Mouse (Mus musculus) midbrain, embryonic 14.5 days (tissue): Measurements from ENCODE around the gene Acvr2a. TPM values are rescaled to one million over a fixed set of nuclear protein-coding genes. Genes with fewer than 3 reads are reported as not detected.

Experiments
- ATAC-seq: fragments of 200-750 bp; cut with Nextera tagmentation; 2 replicates; pipeline ENCODE4 v1.8.0; 2017; ENCODE audit warnings: moderate number of reproducible peaks, moderate library complexity; ENCODE audit not compliant: low FRiP score, low TSS enrichment
- DNase-seq: peaks from one replicate; pipeline ENCODE4 v3.0.0-alpha.2; 2015
- H3K27ac ChIP-seq: fragments of 300-500 bp; sonication (generic); replicated peaks from 2 replicates; pipeline ENCODE4 v1.5.1; 2014; ENCODE audit warnings: mild to moderate bottlenecking, low read depth, low read length, moderate library complexity
- H3K27me3 ChIP-seq: fragments of 300-500 bp; sonication (generic); 2 replicates; pipeline ENCODE4 v1.6.1; 2014; ENCODE audit warnings: low read length, control low read depth, mixed read lengths; ENCODE audit not compliant: control insufficient read depth, insufficient read depth
- H3K36me3 ChIP-seq: fragments of 300-500 bp; sonication (generic); 2 replicates; pipeline ENCODE4 v1.6.1; 2014; ENCODE audit warnings: low read length, control low read depth; ENCODE audit not compliant: control insufficient read depth, insufficient read depth
- H3K4me1 ChIP-seq: fragments of 300-500 bp; sonication (generic); 2 replicates; pipeline ENCODE4 v1.6.1; 2014; ENCODE audit warnings: mild to moderate bottlenecking, antibody characterized with exemption, low read length, control low read depth; ENCODE audit not compliant: control insufficient read depth, insufficient read depth
- H3K4me2 ChIP-seq: fragments of 300-500 bp; sonication (generic); 2 replicates; pipeline ENCODE4 v1.6.1; 2014; ENCODE audit warnings: mild to moderate bottlenecking, low read length, moderate library complexity
- H3K4me3 ChIP-seq: fragments of 300-500 bp; sonication (generic); replicated peaks from 2 replicates; pipeline ENCODE4 v1.5.1; 2014; ENCODE audit warnings: low read depth, low read length
- H3K9ac ChIP-seq: fragments of 300-500 bp; sonication (generic); replicated peaks from 2 replicates; pipeline ENCODE4 v1.6.1; 2014; ENCODE audit warnings: mild to moderate bottlenecking, low read length, moderate library complexity
- H3K9me3 ChIP-seq: fragments of 300-500 bp; sonication (generic); 2 replicates; pipeline ENCODE4 v1.6.1; 2016; ENCODE audit warnings: low read length, control low read depth, mixed read lengths; ENCODE audit not compliant: control insufficient read depth
- WGBS: fragments of 180-500 bp; shearing (Covaris S2); extraction: QIAGEN DNeasy Blood & Tissue Kit; methylation state at CpG from one replicate; pipeline ENCODE4 v1.1.7; 2014; 5-methylcytosine and 5-hydroxymethylcytosine counted together
- polyA plus RNA-seq: library from polyadenylated mRNA; unstranded; fragments of >200 nt; fragmentation: Nextera tagmentation; extraction: Ambion mirVana; gene quantifications from 2 replicates; pipeline ENCODE4 v1.2.1, GENCODE M21; 2014

The Acvr2a gene
- polyA plus RNA-seq: 45.7 and 69.7 TPM in 2 replicates

DNA sequence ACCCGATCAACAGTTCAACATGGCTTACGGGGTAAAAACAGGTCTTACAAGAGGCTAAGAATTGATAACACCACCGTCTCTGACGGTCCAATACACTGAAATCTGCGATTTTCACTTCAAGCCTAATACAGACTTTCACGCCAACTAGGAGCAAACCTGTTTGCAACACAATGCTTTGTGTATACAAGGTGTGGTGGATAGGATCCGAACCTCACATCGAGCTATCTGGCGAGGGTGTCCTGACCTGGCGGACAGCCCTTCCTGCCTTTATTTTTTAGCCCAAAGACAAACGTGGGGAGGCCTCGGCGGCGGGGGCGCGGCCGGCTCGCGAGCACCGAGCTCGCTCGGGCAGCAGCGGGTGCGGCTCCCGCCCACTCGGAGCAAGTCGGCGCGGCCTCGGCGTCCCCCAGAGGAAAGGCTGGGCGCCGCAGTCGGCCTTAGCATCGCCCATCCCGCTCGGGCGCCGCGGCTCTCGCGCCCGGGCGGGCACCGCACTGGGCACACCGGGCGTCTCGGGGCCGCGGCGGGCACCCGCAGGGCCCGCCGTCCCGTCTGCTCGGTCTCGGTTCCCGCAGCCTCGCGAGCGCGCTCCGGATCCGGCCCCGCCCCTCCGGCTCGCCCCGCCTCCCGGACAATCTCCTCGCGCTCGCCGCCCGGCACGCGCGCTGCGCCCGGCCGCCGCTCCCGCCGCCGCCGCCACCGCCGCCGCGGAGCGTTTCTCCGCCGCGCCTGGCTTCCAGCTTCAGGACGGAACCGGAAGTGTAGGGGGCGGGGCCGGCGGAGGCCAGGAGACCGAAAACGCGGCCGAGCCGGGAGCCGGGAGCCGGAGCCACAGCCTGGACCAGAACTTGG is at the start of gene Acvr2a:
Acvr2a (plus strand) TSS at position 739 of the 852 bp plus-strand sequence.
- no peaks in the 10 kb centered on the region for H3K36me3 ChIP-seq
- H3K9ac ChIP-seq: peak within 1 kb of the TSS; percentile 87
- no peaks in the 10 kb centered on the region for H3K9me3 ChIP-seq
- ATAC-seq: peak; percentile 93
- H3K4me1 ChIP-seq: peaks cover 25% of the 10 kb centered on the region
- H3K27ac ChIP-seq: peak within 1 kb of the TSS; percentile 98
- under 1% methylated on average over 103 of the region's 105 CpGs for WGBS
- H3K4me2 ChIP-seq: peak within 1 kb of the TSS; percentile 72
- H3K27me3 ChIP-seq: no peaks in the 10 kb centered on the region
- H3K4me3 ChIP-seq: peak within 1 kb of the TSS; percentile 86
- peak; percentile 97 for DNase-seq

DNA sequence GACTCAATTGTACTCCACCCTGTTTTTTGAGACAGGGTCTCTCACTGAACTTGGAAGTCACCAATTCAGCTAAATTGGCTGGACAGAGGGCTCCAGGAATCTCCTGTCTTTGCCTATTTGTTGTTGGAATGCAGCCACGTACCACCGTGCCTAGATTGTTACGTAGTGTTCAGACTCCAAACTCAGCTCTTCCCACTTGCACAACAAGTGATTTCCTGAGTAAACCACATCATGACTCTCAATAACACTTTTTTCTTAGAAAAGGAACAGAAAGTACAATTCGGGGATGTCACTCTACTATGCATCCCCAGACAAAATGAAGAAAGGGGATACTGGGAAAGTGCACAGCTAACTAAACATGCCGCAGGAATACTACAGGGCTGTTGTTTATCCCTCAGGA is 47.4 kb upstream of the Acvr2a start:
- no peaks in the 10 kb centered on the region for H3K9me3 ChIP-seq
- ATAC-seq (no peak), DNase-seq (no peak)
- no peak overlapping the region for H3K4me2 ChIP-seq
- no peaks in the 10 kb centered on the region for H3K4me1 ChIP-seq
- 94% methylated on average over 5 of the region's 5 CpGs for WGBS
- H3K4me3 ChIP-seq: no peak overlapping the region
- H3K36me3 ChIP-seq: no peaks in the 10 kb centered on the region
- H3K9ac ChIP-seq: no peak overlapping the region
- H3K27ac ChIP-seq: no peak overlapping the region
- H3K27me3 ChIP-seq: no peaks in the 10 kb centered on the region

DNA sequence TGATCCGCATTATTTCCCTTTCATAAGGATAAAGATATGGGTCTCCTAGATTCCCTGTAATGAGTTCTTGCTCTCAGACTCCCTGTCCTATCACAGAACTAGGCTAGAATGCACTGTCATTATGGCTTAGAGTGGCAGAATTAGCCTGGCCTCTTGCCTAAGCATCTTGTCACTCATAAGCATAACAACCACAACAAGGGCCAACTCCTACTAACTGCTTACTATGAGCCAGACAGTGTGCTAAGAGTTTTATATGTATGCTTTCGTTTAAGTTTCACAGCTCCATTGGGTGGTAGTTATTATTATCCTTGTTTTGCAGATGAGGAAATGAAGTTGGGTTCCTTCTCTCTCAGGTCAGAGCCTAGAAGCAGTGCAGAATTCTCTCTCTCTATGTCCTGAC is 46.1 kb upstream of the Acvr2a start:
- no peak for ATAC-seq
- WGBS: 94% methylated on average over 2 of the region's 2 CpGs
- no peak for DNase-seq
- H3K9me3 ChIP-seq: no peaks in the 10 kb centered on the region
- no peaks in the 10 kb centered on the region for H3K4me1 ChIP-seq
- H3K4me2 ChIP-seq: no peak overlapping the region
- no peaks in the 10 kb centered on the region for H3K27me3 ChIP-seq
- H3K27ac ChIP-seq: no peak overlapping the region
- H3K4me3 ChIP-seq: no peak overlapping the region
- H3K9ac ChIP-seq: no peak overlapping the region
- no peaks in the 10 kb centered on the region for H3K36me3 ChIP-seq

DNA sequence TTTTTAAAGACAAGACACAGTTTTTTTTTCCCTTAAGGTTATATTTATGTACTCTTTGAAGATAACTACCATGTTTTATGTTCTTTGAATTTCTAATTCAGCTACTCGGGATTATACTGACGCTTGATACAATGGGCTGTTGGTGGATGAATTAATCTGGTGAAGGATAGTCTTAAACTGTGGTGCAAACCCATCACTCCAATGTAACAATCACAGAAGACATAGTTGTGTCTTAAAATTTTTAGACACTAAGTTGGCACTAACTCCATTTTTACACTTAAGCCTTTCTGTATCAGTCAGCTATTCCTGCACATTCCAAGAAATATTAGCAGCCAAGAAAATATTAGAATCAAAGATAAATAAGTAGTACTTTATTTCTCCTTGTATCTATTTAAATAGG is 45.7 kb upstream of the Acvr2a start:
- ATAC-seq (no peak), DNase-seq (no peak)
- H3K36me3 ChIP-seq: no peaks in the 10 kb centered on the region
- no peaks in the 10 kb centered on the region for H3K27me3 ChIP-seq
- H3K4me3 ChIP-seq: no peak overlapping the region
- 62% methylated on average over 2 of the region's 2 CpGs for WGBS
- H3K4me2 ChIP-seq: no peak overlapping the region
- H3K9ac ChIP-seq: no peak overlapping the region
- H3K27ac ChIP-seq: no peak overlapping the region
- no peaks in the 10 kb centered on the region for H3K9me3 ChIP-seq
- no peaks in the 10 kb centered on the region for H3K4me1 ChIP-seq

DNA sequence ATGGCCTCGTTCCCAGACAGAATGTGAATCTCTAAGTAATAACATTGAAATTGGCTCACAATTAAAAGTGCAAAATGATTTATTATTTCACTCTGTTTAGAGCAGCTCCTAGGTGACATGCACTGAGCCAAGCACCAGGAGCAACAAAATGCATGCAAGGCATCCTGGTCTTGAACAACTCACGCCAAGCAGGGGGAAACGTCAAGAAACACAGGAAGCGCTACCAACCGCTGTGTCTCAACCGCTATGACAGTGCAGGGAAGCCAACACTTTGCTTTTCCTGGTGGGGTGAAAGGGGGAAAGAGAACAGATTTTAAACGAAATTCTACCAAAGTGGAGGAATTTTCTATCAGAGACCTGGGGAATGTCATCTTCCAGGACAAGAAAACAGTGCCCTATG is 43.8 kb upstream of the Acvr2a start:
- Histone ChIP-seq H3K27ac (no peak overlapping the region), H3K9me3 (no peaks in the 10 kb centered on the region), H3K4me1 (no peaks in the 10 kb centered on the region), H3K36me3 (no peaks in the 10 kb centered on the region), H3K27me3 (no peaks in the 10 kb centered on the region), H3K9ac (no peak overlapping the region), H3K4me3 (no peak overlapping the region), H3K4me2 (no peak overlapping the region)
- no peak for ATAC-seq
- DNase-seq: no peak
- 86% methylated on average over 7 of the region's 7 CpGs for WGBS

DNA sequence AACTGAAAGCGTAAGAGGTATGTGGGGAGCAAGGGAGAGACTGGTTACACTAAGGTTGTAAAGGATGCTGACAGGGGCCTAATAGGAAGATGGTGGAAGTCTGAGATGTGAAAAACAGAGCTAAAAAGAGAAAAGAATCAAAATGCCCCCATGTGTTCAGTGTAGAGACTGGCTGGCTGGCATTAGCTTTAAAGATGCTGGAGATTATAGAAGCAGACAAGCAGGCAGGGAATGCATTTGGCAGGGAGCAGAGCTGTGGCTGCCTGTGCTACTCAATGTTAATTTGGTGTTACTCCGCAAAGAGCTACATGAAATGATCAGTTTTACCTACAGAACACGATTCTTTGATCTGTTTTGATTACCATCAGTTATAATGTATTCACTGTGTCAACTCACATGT is 43.3 kb upstream of the Acvr2a start:
- H3K9me3 ChIP-seq: no peaks in the 10 kb centered on the region
- H3K27me3 ChIP-seq: no peaks in the 10 kb centered on the region
- DNase-seq: peak; percentile 8
- no peaks in the 10 kb centered on the region for H3K36me3 ChIP-seq
- no peaks in the 10 kb centered on the region for H3K4me1 ChIP-seq
- H3K4me2 ChIP-seq: no peak overlapping the region
- H3K9ac ChIP-seq: no peak overlapping the region
- WGBS: 81% methylated on average over 3 of the region's 3 CpGs
- ATAC-seq: no peak
- no peak overlapping the region for H3K27ac ChIP-seq
- no peak overlapping the region for H3K4me3 ChIP-seq

DNA sequence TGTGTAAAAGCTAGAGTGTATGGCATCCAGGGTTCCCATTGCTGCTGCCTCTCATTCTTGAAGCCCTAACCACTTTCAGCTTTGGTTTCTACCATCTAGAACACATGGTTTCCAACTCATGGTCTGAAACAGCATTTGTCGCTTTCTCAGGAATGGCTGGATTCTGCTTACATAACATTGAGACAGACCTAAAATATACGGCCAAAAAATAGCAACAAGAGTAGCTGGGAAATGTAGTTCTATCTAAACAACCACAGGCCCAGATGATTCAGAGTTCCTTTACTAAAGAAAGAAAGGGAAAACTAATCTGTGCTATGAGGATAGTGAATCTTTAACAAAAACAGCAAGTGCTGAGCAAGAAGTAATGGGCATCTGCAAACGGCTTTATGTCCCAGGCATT is 38.6 kb upstream of the Acvr2a start:
- ATAC-seq: no peak
- 96% methylated on average over 3 of the region's 3 CpGs for WGBS

DNA sequence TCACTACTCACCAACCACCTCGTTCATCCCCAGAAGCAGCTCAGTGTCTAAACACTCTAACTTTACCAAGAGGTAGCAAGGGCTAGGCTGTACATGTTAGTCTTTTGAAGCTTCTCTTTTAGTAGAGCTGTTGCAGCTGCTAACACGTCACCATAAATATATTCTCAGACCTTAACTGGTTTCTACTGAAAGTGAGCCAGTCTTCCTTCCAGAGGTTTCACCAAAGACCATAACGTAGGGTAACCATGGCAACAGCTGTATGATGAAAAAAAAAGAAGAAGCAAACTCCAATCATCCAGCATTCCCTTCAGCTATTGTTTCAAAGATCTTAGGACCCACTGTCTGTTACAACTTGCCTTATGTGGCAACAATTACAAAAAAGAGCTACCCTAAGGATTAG is 25.0 kb upstream of the Acvr2a start:
- Histone ChIP-seq H3K9ac (no peak overlapping the region), H3K4me2 (no peak overlapping the region), H3K4me3 (no peak overlapping the region), H3K27ac (no peak overlapping the region), H3K9me3 (0 out of 2 replicates have a peak, but pooled peaks cover 4% of the 10 kb centered on the region), H3K4me1 (no peaks in the 10 kb centered on the region), H3K36me3 (no peaks in the 10 kb centered on the region), H3K27me3 (no peaks in the 10 kb centered on the region)
- WGBS: 58% methylated on average over 3 of the region's 3 CpGs
- DNase-seq: peak; percentile 52
- ATAC-seq: no peak

More for the DNA sequence above, 38.6 kb upstream of the Acvr2a start:
- Histone ChIP-seq H3K27ac (no peak overlapping the region), H3K4me2 (no peak overlapping the region), H3K9me3 (no peaks in the 10 kb centered on the region), H3K4me1 (no peaks in the 10 kb centered on the region), H3K9ac (no peak overlapping the region), H3K36me3 (no peaks in the 10 kb centered on the region), H3K27me3 (no peaks in the 10 kb centered on the region), H3K4me3 (no peak overlapping the region)
- no peak for DNase-seq
